Mouse (Mus musculus): ENCODE data around the gene Rexo1.
"Not testable (repeated sequence)": the region's sequence is repeated elsewhere in the genome, so short reads cannot be mapped to it uniquely, and the experiment has no call there.

- TF ChIP-seq POLR2A (IDR thresholded peaks at IDR 0.05; ENCODE audit: low read depth, low read length); CTCF (IDR thresholded peaks at IDR 0.05; ENCODE audit: extremely low read depth, insufficient read depth, insufficient read length, insufficient replicate concordance): not testable (repeated sequence)
Observed at GRCm38 (mm10) chr10:80605721-80606120, 44.4 kb upstream of the Rexo1 start, which contains the start of gene Gm49322.
